In genomic region chr11:115999538-116000143, GRCm38 (mm10) we compare ENCODE assay signal across 8 mouse cellular contexts. TPM values are rescaled to one million over a fixed set of nuclear protein-coding genes. Genes with fewer than 3 reads are reported as not detected.
DNase-seq lines count a peak whose midpoint lies in the region; ATAC-seq and TF ChIP-seq lines count a peak whose summit lies in the region.

No protein-coding gene starts in this region.

- no peak for ATAC-seq in G1E (ENCODE audit: extremely low read depth, insufficient number of reproducible peaks, low FRiP score, poor library complexity, severe bottlenecking)
- ATAC-seq in kidney, embryonic 14.5 days (ENCODE audit: low FRiP score, low TSS enrichment) = peak; percentile 32; the same call in 1 of the 2 replicates
- no peak for ATAC-seq in liver, embryonic 11.5 days (replicated peaks; ENCODE audit: low FRiP score)
- ATAC-seq in neural tube, embryonic 13.5 days (ENCODE audit: low read depth) = no peak

- H3K9ac ChIP-seq in kidney, embryonic 14.5 days (ENCODE audit: low read depth, low read length) = no peak overlapping the region
- no peak overlapping the region for H3K9ac ChIP-seq in liver, embryonic 11.5 days (ENCODE audit: low read depth, low read length)
- H3K9ac ChIP-seq in neural tube, embryonic 13.5 days = peak overlapping the region; percentile 34; the same call in 1 of the 2 replicates

- WGBS in kidney, embryonic 14.5 days = 15% methylated on average over 14 of the region's 14 CpGs
- WGBS in liver, embryonic 11.5 days = 9% methylated on average over 14 of the region's 14 CpGs
- 16% methylated on average over 14 of the region's 14 CpGs for WGBS in neural tube, embryonic 13.5 days

- H3K4me2 ChIP-seq in kidney, embryonic 14.5 days (replicated peaks; ENCODE audit: low read depth, low read length) = no peak overlapping the region
- peak overlapping the region; percentile 12; the same call in 1 of the 2 replicates for H3K4me2 ChIP-seq in liver, embryonic 11.5 days
- H3K4me2 ChIP-seq in neural tube, embryonic 13.5 days = peak overlapping the region; percentile 26; the same call in 1 of the 2 replicates

- peaks cover 64% of the 10 kb centered on the region for H3K27me3 ChIP-seq in G1E (ENCODE audit: insufficient read depth, low read length)
- no peaks in the 10 kb centered on the region for H3K27me3 ChIP-seq in kidney, embryonic 14.5 days (ENCODE audit: control insufficient read depth, insufficient read depth, low read length)
- H3K27me3 ChIP-seq in liver, embryonic 11.5 days (replicated peaks; ENCODE audit: control insufficient read depth, insufficient read depth, low read length) = peaks cover 6% of the 10 kb centered on the region; the same call in 1 of the 2 replicates
- peaks cover 7% of the 10 kb centered on the region for H3K27me3 ChIP-seq in neural tube, embryonic 13.5 days

- DNase-seq in 3T3-L1 (ENCODE audit: low read depth, low spot score) (peak; percentile 49), G1E (ENCODE audit: low spot score) (peak; percentile 45)
- peak; percentile 90 to 93 for DNase-seq in cerebellum, postnatal 10 days
- DNase-seq in gastrocnemius, postnatal 10 days = peak; percentile 81
- peak; percentile 71 for DNase-seq in liver, embryonic 11.5 days (ENCODE audit: low spot score)
- DNase-seq in thymus, postnatal 4 days = peak; percentile 92

- no peak overlapping the region; the same call in 1 of the 2 replicates for H3K4me3 ChIP-seq in G1E (ENCODE audit: low read depth, low read length)
- H3K4me3 ChIP-seq in kidney, embryonic 14.5 days (ENCODE audit: low read length) = no peak overlapping the region
- H3K4me3 ChIP-seq in liver, embryonic 11.5 days (ENCODE audit: low read depth, low read length) = no peak overlapping the region
- no peak overlapping the region for H3K4me3 ChIP-seq in neural tube, embryonic 13.5 days

- 0 out of 2 replicates have a peak, but pooled peaks have one; percentile 21 for TF ChIP-seq CTCF in G1E (IDR thresholded peaks at IDR 0.05; ENCODE audit: low read depth, low read length)

- H3K27ac ChIP-seq in kidney, embryonic 14.5 days (ENCODE audit: low read depth, low read length) = no peak overlapping the region
- no peak overlapping the region for H3K27ac ChIP-seq in liver, embryonic 11.5 days (ENCODE audit: low read depth, low read length)
- H3K27ac ChIP-seq in neural tube, embryonic 13.5 days (replicated peaks) = no peak overlapping the region

- peaks cover 7% of the 10 kb centered on the region for H3K9me3 ChIP-seq in G1E (replicated peaks)
- H3K9me3 ChIP-seq in kidney, embryonic 14.5 days (ENCODE audit: control insufficient read depth, low read length) = no peaks in the 10 kb centered on the region
- no peaks in the 10 kb centered on the region for H3K9me3 ChIP-seq in liver, embryonic 11.5 days (ENCODE audit: control insufficient read depth, low read length)
- H3K9me3 ChIP-seq in neural tube, embryonic 13.5 days = no peaks in the 10 kb centered on the region

- no peaks in the 10 kb centered on the region for H3K36me3 ChIP-seq in G1E (replicated peaks)
- H3K36me3 ChIP-seq in kidney, embryonic 14.5 days (ENCODE audit: control insufficient read depth, insufficient read depth, low read length) = no peaks in the 10 kb centered on the region
- no peaks in the 10 kb centered on the region for H3K36me3 ChIP-seq in liver, embryonic 11.5 days (ENCODE audit: control insufficient read depth, insufficient read depth, low read length)
- H3K36me3 ChIP-seq in neural tube, embryonic 13.5 days = no peaks in the 10 kb centered on the region

- H3K4me1 ChIP-seq in G1E (ENCODE audit: insufficient read depth, low read depth, low read length) = peaks cover 29% of the 10 kb centered on the region
- H3K4me1 ChIP-seq in kidney, embryonic 14.5 days (ENCODE audit: control insufficient read depth, insufficient read depth, low read length) = peaks cover 10% of the 10 kb centered on the region; the same call in 1 of the 2 replicates
- H3K4me1 ChIP-seq in liver, embryonic 11.5 days (replicated peaks; ENCODE audit: control insufficient read depth, insufficient read depth, low read length) = peaks cover 21% of the 10 kb centered on the region
- peaks cover 8% of the 10 kb centered on the region for H3K4me1 ChIP-seq in neural tube, embryonic 13.5 days (replicated peaks)

RNA-seq across cellular contexts. Expression of gene Galk1, which starts 12.9 kb away (rescaled TPM):
- 15.4 and 22.0 TPM in 2 replicates for total RNA-seq in G1E (2014; fragmentation: Nextera tagmentation)
- total RNA-seq in G1E (2017) = 54.5 and 69.9 TPM in 2 replicates
- 148 and 177 TPM in 2 replicates for polyA plus RNA-seq in G1E (2012)
- 10 to 100 TPM; 14.8 to 19.2 TPM for total RNA-seq in gastrocnemius, postnatal 10 days (2021)
- 155 and 166 TPM in 2 replicates for polyA plus RNA-seq in kidney, embryonic 14.5 days (2014; fragmentation: Nextera tagmentation; extraction: Ambion mirVana)
- polyA plus RNA-seq in liver, embryonic 11.5 days (2014; fragmentation: Nextera tagmentation; extraction: Ambion mirVana) = 299 and 304 TPM in 2 replicates
- polyA plus RNA-seq in neural tube, embryonic 13.5 days (2015; fragmentation: Nextera tagmentation; extraction: Ambion mirVana) = 73.9 and 74.4 TPM in 2 replicates

RNA-seq across cellular contexts. Expression of gene Itgb4, which starts 25.1 kb away (rescaled TPM):
- total RNA-seq in G1E (2014; fragmentation: Nextera tagmentation) (not detected in 2 replicates), G1E (2017) (0.05 and 0.06 TPM in 2 replicates)
- polyA plus RNA-seq in G1E (2012) = 0.13 and 0.17 TPM in 2 replicates
- total RNA-seq in gastrocnemius, postnatal 10 days (2021) = 1 to 10 TPM; 4.6 to 4.9 TPM
- 1.1 and 2.1 TPM in 2 replicates for polyA plus RNA-seq in kidney, embryonic 14.5 days (2014; fragmentation: Nextera tagmentation; extraction: Ambion mirVana)
- 0.60 and 0.77 TPM in 2 replicates for polyA plus RNA-seq in liver, embryonic 11.5 days (2014; fragmentation: Nextera tagmentation; extraction: Ambion mirVana)
- 1.9 and 2.7 TPM in 2 replicates for polyA plus RNA-seq in neural tube, embryonic 13.5 days (2015; fragmentation: Nextera tagmentation; extraction: Ambion mirVana)

RNA-seq across cellular contexts. Expression of gene H3f3b, which starts 28.1 kb away (rescaled TPM):
- total RNA-seq in G1E (2014; fragmentation: Nextera tagmentation) (692 and 699 TPM in 2 replicates), G1E (2017) (721 and 745 TPM in 2 replicates)
- 230 and 336 TPM in 2 replicates for polyA plus RNA-seq in G1E (2012)
- total RNA-seq in gastrocnemius, postnatal 10 days (2021) = 100 to 1,000 TPM; 252 TPM
- polyA plus RNA-seq in kidney, embryonic 14.5 days (2014; fragmentation: Nextera tagmentation; extraction: Ambion mirVana) = 1,830 and 1,881 TPM in 2 replicates
- polyA plus RNA-seq in liver, embryonic 11.5 days (2014; fragmentation: Nextera tagmentation; extraction: Ambion mirVana) = 1,141 and 1,182 TPM in 2 replicates
- polyA plus RNA-seq in neural tube, embryonic 13.5 days (2015; fragmentation: Nextera tagmentation; extraction: Ambion mirVana) = 2,165 and 2,421 TPM in 2 replicates

RNA-seq across cellular contexts. Expression of gene Unk, which starts 30.5 kb away (rescaled TPM):
- total RNA-seq in G1E (2014; fragmentation: Nextera tagmentation) = 50.1 and 58.1 TPM in 2 replicates
- total RNA-seq in G1E (2017) = 17.2 and 19.8 TPM in 2 replicates
- polyA plus RNA-seq in G1E (2012) = 65.2 and 80.7 TPM in 2 replicates
- total RNA-seq in gastrocnemius, postnatal 10 days (2021) = 10 to 100 TPM; 13.6 to 15.8 TPM
- polyA plus RNA-seq in kidney, embryonic 14.5 days (2014; fragmentation: Nextera tagmentation; extraction: Ambion mirVana) = 24.4 and 37.2 TPM in 2 replicates
- 28.9 and 34.1 TPM in 2 replicates for polyA plus RNA-seq in liver, embryonic 11.5 days (2014; fragmentation: Nextera tagmentation; extraction: Ambion mirVana)
- polyA plus RNA-seq in neural tube, embryonic 13.5 days (2015; fragmentation: Nextera tagmentation; extraction: Ambion mirVana) = 32.4 and 33.1 TPM in 2 replicates
